Mouse (Mus musculus) CH12.LX (cell line): ENCODE results near the gene Pf4.

Experiments
- CTCF ChIP-seq, 2 experiments: IDR thresholded peaks in 1 of 2; conservative IDR thresholded peaks in 1 of 2; 2 replicates each; pipeline ENCODE4 v1.5.1; 2011 to 2012; ENCODE audit warnings: low read depth in 2 of 2, low read length in 2 of 2, improper control_type of control experiment in 1 of 2, inconsistent platforms in 1 of 2, mild to moderate bottlenecking in 1 of 2, moderate library complexity in 1 of 2
- JUND ChIP-seq: conservative IDR thresholded peaks from 2 replicates; pipeline ENCODE4 v1.6.1; 2011; ENCODE audit warnings: low read depth, low read length, improper control_type of control experiment
- MAFK ChIP-seq: IDR thresholded peaks from 2 replicates; pipeline ENCODE4 v1.6.1; 2011; ENCODE audit warnings: low read length, improper control_type of control experiment; ENCODE audit not compliant: insufficient replicate concordance
- USF1 ChIP-seq: IDR thresholded peaks from 2 replicates; pipeline ENCODE4 v1.6.1; 2014; ENCODE audit warnings: low read depth, mild to moderate bottlenecking, inconsistent platforms, low read length, improper control_type of control experiment
- ZNF384 ChIP-seq: IDR thresholded peaks from 2 replicates; pipeline ENCODE4 v1.6.1; 2012; ENCODE audit warnings: low read depth, low read length, improper control_type of control experiment, inconsistent platforms

- TF ChIP-seq MAFK, result peak; percentile 87
- TF ChIP-seq JUND, result no peak
- no peak for TF ChIP-seq USF1
- TF ChIP-seq ZNF384, result no peak
- peak in 1 of 2 experiments; percentile 65; a peak in 3 of 4 replicates for TF ChIP-seq CTCF (conservative IDR thresholded peaks at IDR 0.05 in 1 of 2, IDR thresholded peaks at IDR 0.05 in 1 of 2; ENCODE audit: low read depth in 2 of 2, low read length in 2 of 2)
These were observed 15.9 kb downstream of the Pf4 start for GRCm38 (mm10) chr5:90788114-90788513.
